Mouse (Mus musculus): ENCODE measurements around the gene Ppp1r15b. TPM values are rescaled to one million over a fixed set of nuclear protein-coding genes. Genes with fewer than 3 reads are reported as not detected.

Ppp1r15b gene
- total RNA-seq, 2 experiments from 2014 or later: 41.4 to 44.3 TPM

- no peak for DNase-seq (ENCODE audit: extremely low spot score in 1 of 2, low spot score in 2 of 2)
- H3K27ac ChIP-seq: peak overlapping the region; percentile 81
- TF ChIP-seq CTCF (IDR thresholded peaks at IDR 0.05): no peak
- intact Hi-C loops (cut with DNase I): loop anchor here (1.0 to 5.0 kb wide), 5 partner anchors 28 to 185 kb away; no protein-coding TSS in a partner anchor
- peak overlapping the region; percentile 88 for H3K4me3 ChIP-seq
These were observed 51.8 kb downstream of the Ppp1r15b start for GRCm38 (mm10) chr1:133182706-133183095.

GRCm38 (mm10) chr1:133183141-133183925 is 52.4 kb downstream of the Ppp1r15b start:
- intact Hi-C loops (cut with DNase I): loop anchor here (5.0 kb wide), 2 partner anchors 104 to 184 kb away; no protein-coding TSS in a partner anchor
- H3K4me3 ChIP-seq: peak overlapping the region; percentile 88
- peak overlapping the region; percentile 81 for H3K27ac ChIP-seq
- TF ChIP-seq CTCF (IDR thresholded peaks at IDR 0.05): no peak
- no peak for DNase-seq (ENCODE audit: extremely low spot score in 1 of 2, low spot score in 2 of 2)

GRCm38 (mm10) chr1:133187948-133188680 is 57.2 kb downstream of the Ppp1r15b start:
- TF ChIP-seq CTCF (IDR thresholded peaks at IDR 0.05): no peak

GRCm38 (mm10) chr1:133188719-133189118 is 57.8 kb downstream of the Ppp1r15b start:
- H3K4me3 ChIP-seq: no peak overlapping the region
- TF ChIP-seq CTCF (IDR thresholded peaks at IDR 0.05): no peak
- no peak for DNase-seq (ENCODE audit: extremely low spot score in 1 of 2, low spot score in 2 of 2)
- intact Hi-C loops (cut with DNase I): no loop called here
- H3K27ac ChIP-seq: no peak overlapping the region

More at GRCm38 (mm10) chr1:133187948-133188680, 57.2 kb downstream of the Ppp1r15b start:
- Histone ChIP-seq H3K4me3 (no peak overlapping the region), H3K27ac (no peak overlapping the region)
- no peak for DNase-seq (ENCODE audit: extremely low spot score in 1 of 2, low spot score in 2 of 2)
- intact Hi-C loops (cut with DNase I): no loop called here

Other genes starting within 250 kb of the Ppp1r15b start
- gene Mdm4, start 100.6 kb upstream of the Ppp1r15b start, total RNA-seq (2021): 10 to 100 TPM; 79.0 to 85.9 TPM
- 10 to 100 TPM; 13.2 to 17.7 TPM for gene Pik3c2b, start 85.5 kb upstream of the Ppp1r15b start, total RNA-seq (2021)
- 10 to 100 TPM; 94.2 to 96.3 TPM for gene Plekha6, start 33.1 kb downstream of the Ppp1r15b start, total RNA-seq (2021)
- gene Golt1a, start 178.7 kb downstream of the Ppp1r15b start, total RNA-seq (2021): under 1 TPM; 0.37 to 0.72 TPM
- 1 to 10 TPM in 1 of 2 experiments, not detected in 1; 1.6 TPM for gene Kiss1, start 190.7 kb downstream of the Ppp1r15b start, total RNA-seq (2021)
- gene Ren1, start 219.4 kb downstream of the Ppp1r15b start, total RNA-seq (2021): not detected
- 10 to 100 TPM; 12.4 to 14.6 TPM for gene Etnk2, start 232.4 kb downstream of the Ppp1r15b start, total RNA-seq (2021)

Measured in left cerebral cortex, adult 2 months (tissue).